Mouse (Mus musculus) midbrain, embryonic 14.5 days (tissue): ENCODE measurements at regions not wholly inside any gene's neighbourhood (a gene's known extent, or its start where the extent isn't known, plus 50 kb on each side); places are given as distances from the start of the nearest gene placed in this dataset.
"Not testable (repeated sequence)": the region's sequence is repeated elsewhere in the genome, so short reads cannot be mapped to it uniquely, and the experiment has no call there.

Experiments used
- ATAC-seq: fragments of 200-750 bp; cut with Nextera tagmentation; 2 replicates; pipeline ENCODE4 v1.8.0; 2017; ENCODE audit warnings: moderate number of reproducible peaks, moderate library complexity; ENCODE audit not compliant: low FRiP score, low TSS enrichment
- DNase-seq: peaks from one replicate; pipeline ENCODE4 v3.0.0-alpha.2; 2015
- H3K27ac ChIP-seq: fragments of 300-500 bp; sonication (generic); replicated peaks from 2 replicates; pipeline ENCODE4 v1.5.1; 2014; ENCODE audit warnings: mild to moderate bottlenecking, low read depth, low read length, moderate library complexity
- H3K27me3 ChIP-seq: fragments of 300-500 bp; sonication (generic); 2 replicates; pipeline ENCODE4 v1.6.1; 2014; ENCODE audit warnings: low read length, control low read depth, mixed read lengths; ENCODE audit not compliant: control insufficient read depth, insufficient read depth
- H3K36me3 ChIP-seq: fragments of 300-500 bp; sonication (generic); 2 replicates; pipeline ENCODE4 v1.6.1; 2014; ENCODE audit warnings: low read length, control low read depth; ENCODE audit not compliant: control insufficient read depth, insufficient read depth
- H3K4me1 ChIP-seq: fragments of 300-500 bp; sonication (generic); 2 replicates; pipeline ENCODE4 v1.6.1; 2014; ENCODE audit warnings: mild to moderate bottlenecking, antibody characterized with exemption, low read length, control low read depth; ENCODE audit not compliant: control insufficient read depth, insufficient read depth
- H3K4me2 ChIP-seq: fragments of 300-500 bp; sonication (generic); 2 replicates; pipeline ENCODE4 v1.6.1; 2014; ENCODE audit warnings: mild to moderate bottlenecking, low read length, moderate library complexity
- H3K4me3 ChIP-seq: fragments of 300-500 bp; sonication (generic); replicated peaks from 2 replicates; pipeline ENCODE4 v1.5.1; 2014; ENCODE audit warnings: low read depth, low read length
- H3K9ac ChIP-seq: fragments of 300-500 bp; sonication (generic); replicated peaks from 2 replicates; pipeline ENCODE4 v1.6.1; 2014; ENCODE audit warnings: mild to moderate bottlenecking, low read length, moderate library complexity
- H3K9me3 ChIP-seq: fragments of 300-500 bp; sonication (generic); 2 replicates; pipeline ENCODE4 v1.6.1; 2016; ENCODE audit warnings: low read length, control low read depth, mixed read lengths; ENCODE audit not compliant: control insufficient read depth
- WGBS: fragments of 180-500 bp; shearing (Covaris S2); extraction: QIAGEN DNeasy Blood & Tissue Kit; methylation state at CpG from one replicate; pipeline ENCODE4 v1.1.7; 2014; 5-methylcytosine and 5-hydroxymethylcytosine counted together

DNA sequence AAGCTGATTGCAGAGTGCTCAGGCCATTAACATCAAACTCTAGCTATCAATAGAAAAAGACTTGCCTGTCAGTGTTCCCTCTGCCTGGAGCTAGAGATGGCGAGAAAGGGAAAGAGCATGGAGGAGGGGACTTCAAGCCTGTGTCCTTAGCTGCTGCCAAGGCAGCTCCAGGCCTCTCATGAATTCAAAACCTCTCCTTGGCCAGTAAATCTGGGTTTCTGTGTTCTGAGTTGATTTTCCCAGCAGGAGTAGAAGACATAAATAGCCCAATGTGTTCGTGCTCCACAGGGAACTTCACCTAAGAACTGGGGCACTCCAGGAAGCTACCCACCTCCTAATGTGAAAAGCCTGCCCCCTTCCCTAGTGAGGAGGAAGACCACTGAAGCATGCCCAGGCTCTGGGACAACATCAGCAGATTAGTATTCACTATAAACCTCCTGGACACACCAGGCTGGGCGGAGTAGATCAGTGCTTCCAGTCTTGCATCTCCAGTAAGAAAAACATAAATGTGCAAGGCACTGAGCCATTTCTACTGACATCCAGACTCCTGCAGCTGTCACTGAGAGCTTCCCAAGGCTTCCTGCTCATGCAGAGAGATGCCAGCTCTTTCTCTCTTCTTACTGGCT is 433.9 kb downstream of the Tcerg1l start:
- no peak for ATAC-seq
- Histone ChIP-seq H3K27ac (no peak overlapping the region), H3K4me2 (no peak overlapping the region), H3K9me3 (no peaks in the 10 kb centered on the region), H3K36me3 (no peaks in the 10 kb centered on the region), H3K9ac (no peak overlapping the region), H3K27me3 (no peaks in the 10 kb centered on the region), H3K4me1 (no peaks in the 10 kb centered on the region), H3K4me3 (no peak overlapping the region)
- no peak for DNase-seq
- WGBS, result 32% methylated on average over 3 of the region's 3 CpGs

DNA sequence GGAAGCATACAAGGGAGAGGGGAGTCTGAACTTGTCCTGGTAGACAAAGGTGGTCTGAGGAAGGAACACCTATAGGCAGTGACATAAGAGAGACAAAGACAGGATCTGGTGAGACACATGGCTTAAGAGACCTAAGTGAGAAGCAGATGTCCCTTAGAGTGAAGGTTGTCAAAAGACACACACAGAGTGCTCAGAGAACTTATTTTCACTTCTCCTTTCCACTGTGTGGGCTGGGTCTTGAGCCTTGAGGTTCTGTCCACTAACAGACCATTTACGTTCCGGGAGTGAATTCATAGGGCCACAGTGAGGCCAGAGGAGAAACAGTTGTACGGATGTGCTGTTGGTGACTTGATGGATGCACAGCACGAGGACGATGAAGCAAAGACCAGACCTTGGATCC is 422.8 kb downstream of the Tcerg1l start:
- H3K9ac ChIP-seq, result no peak overlapping the region
- H3K27me3 ChIP-seq, result no peaks in the 10 kb centered on the region
- no peaks in the 10 kb centered on the region for H3K36me3 ChIP-seq
- DNase-seq, result no peak
- H3K4me1 ChIP-seq, result no peaks in the 10 kb centered on the region
- WGBS, result 95% methylated on average over 5 of the region's 5 CpGs
- ATAC-seq, result no peak
- H3K27ac ChIP-seq, result no peak overlapping the region
- no peak overlapping the region for H3K4me3 ChIP-seq
- H3K9me3 ChIP-seq, result no peaks in the 10 kb centered on the region
- no peak overlapping the region for H3K4me2 ChIP-seq

DNA sequence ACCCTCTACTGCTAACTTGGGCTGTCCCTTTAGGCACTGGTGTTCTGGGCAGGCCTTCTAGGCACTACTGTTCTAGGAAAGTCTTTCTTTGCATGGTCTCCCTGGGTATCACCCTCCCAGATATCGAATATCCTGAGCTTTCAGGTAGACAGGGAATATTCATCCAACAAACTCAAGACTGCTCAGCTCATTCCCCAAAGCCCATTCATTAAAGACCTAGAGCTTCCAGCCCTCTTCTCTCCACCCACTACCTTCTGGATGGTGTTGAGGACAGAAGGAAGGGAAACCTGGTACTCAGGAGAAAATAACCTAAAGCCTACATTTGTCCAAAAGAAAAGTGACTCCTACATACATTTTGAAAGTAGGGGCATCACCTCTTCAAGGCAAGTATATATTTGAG is 420.0 kb downstream of the Tcerg1l start:
- Histone ChIP-seq H3K9me3 (no peaks in the 10 kb centered on the region), H3K27ac (no peak overlapping the region), H3K9ac (no peak overlapping the region), H3K4me2 (no peak overlapping the region), H3K36me3 (no peaks in the 10 kb centered on the region), H3K4me3 (no peak overlapping the region), H3K27me3 (no peaks in the 10 kb centered on the region), H3K4me1 (no peaks in the 10 kb centered on the region)
- no peak for ATAC-seq
- DNase-seq, result no peak
- WGBS, result 71% methylated on average over 1 of the region's 1 CpGs

GRCm38 (mm10) chr7:137979361-137979760 is 418.2 kb downstream of the Tcerg1l start:
- H3K9ac ChIP-seq, result no peak overlapping the region
- H3K27ac ChIP-seq, result no peak overlapping the region
- H3K4me1 ChIP-seq, result no peaks in the 10 kb centered on the region
- no peak overlapping the region for H3K4me2 ChIP-seq
- no peaks in the 10 kb centered on the region for H3K36me3 ChIP-seq
- no peak for DNase-seq
- ATAC-seq, result no peak
- no peak overlapping the region for H3K4me3 ChIP-seq
- H3K27me3 ChIP-seq, result no peaks in the 10 kb centered on the region
- 93% methylated on average over 4 of the region's 4 CpGs for WGBS
- H3K9me3 ChIP-seq, result no peaks in the 10 kb centered on the region

GRCm38 (mm10) chr7:138005806-138006205 is 391.7 kb downstream of the Tcerg1l start:
- no peaks in the 10 kb centered on the region for H3K9me3 ChIP-seq
- no peak overlapping the region for H3K9ac ChIP-seq
- H3K4me3 ChIP-seq, result no peak overlapping the region
- H3K4me2 ChIP-seq, result no peak overlapping the region
- H3K27me3 ChIP-seq, result no peaks in the 10 kb centered on the region
- ATAC-seq (no peak), DNase-seq (no peak)
- no peak overlapping the region for H3K27ac ChIP-seq
- no peaks in the 10 kb centered on the region for H3K36me3 ChIP-seq
- H3K4me1 ChIP-seq, result peaks cover 8% of the 10 kb centered on the region; the same call in 1 of the 2 replicates
- WGBS, result 31% methylated on average over 3 of the region's 3 CpGs

DNA sequence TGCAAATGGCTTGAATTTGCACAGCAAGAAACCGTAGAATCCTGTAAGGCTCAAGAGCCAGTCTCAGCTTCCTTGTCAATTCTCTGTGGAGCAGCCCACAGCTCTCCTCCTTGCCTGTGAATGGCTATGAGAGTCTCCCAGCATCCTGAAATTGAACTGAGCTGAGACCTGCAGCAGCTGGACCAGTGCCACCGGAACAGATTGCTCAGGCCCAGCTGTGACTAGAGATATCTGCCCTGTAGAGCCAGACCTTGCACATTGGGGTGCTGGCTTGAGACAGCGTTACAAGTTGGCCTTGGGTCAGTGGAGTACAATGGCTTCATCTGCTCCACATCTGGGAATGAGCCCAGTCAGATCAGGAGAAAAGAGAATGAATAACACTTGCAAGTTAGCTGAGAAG is 390.6 kb downstream of the Tcerg1l start:
- H3K27me3 ChIP-seq, result no peaks in the 10 kb centered on the region
- H3K27ac ChIP-seq, result no peak overlapping the region
- H3K9ac ChIP-seq, result no peak overlapping the region
- H3K4me1 ChIP-seq, result peaks cover 8% of the 10 kb centered on the region; the same call in 1 of the 2 replicates
- no peak overlapping the region for H3K4me3 ChIP-seq
- 59% methylated on average over 3 of the region's 3 CpGs for WGBS
- H3K4me2 ChIP-seq, result no peak overlapping the region
- ATAC-seq (no peak), DNase-seq (peak; percentile 44)
- no peaks in the 10 kb centered on the region for H3K36me3 ChIP-seq
- no peaks in the 10 kb centered on the region for H3K9me3 ChIP-seq

DNA sequence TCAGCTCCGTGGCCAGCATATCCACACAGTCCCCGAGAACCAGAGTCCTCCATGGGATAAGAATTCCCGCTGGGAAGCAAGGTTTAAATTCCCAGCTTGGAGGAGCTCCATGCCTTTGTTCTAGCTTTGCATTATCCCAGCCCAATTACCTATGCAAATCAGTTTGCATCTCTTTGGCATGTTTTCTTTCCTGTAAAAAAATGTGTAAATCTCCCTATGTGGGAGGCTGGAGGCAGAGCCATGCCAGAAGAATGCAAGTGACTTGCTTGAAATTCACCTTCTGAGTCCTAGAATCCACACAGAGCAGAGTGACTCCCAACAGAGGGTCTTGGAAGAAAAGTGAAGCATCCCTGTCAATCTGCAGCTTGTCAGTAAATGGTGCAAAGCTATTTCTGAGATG is 388.9 kb downstream of the Tcerg1l start:
- no peaks in the 10 kb centered on the region for H3K36me3 ChIP-seq
- 31% methylated on average over 3 of the region's 3 CpGs for WGBS
- ATAC-seq, result no peak
- no peak overlapping the region for H3K4me2 ChIP-seq
- no peaks in the 10 kb centered on the region for H3K9me3 ChIP-seq
- no peaks in the 10 kb centered on the region for H3K27me3 ChIP-seq
- H3K4me3 ChIP-seq, result no peak overlapping the region
- no peak overlapping the region for H3K9ac ChIP-seq
- H3K4me1 ChIP-seq, result peaks cover 8% of the 10 kb centered on the region; the same call in 1 of the 2 replicates
- DNase-seq, result peak; percentile 18
- H3K27ac ChIP-seq, result no peak overlapping the region

DNA sequence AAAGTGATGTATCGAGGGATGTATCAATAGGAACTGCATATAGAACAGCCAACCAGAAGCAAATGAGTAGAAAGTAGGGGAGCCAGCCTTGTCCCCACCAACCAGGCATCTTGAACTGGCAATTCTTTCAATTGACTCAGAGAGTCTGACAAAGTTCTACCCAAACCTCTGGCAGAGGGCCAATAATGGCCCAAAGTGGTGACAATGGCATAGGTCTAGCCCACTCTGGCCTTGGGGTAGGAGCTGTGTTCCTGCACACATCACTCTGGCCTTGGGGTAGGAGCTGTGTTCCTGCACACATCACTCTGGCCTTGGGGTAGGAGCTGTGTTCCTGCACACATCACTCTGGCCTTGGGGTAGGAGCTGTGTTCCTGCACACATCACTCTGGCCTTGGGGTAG is 373.5 kb downstream of the Tcerg1l start:
- ATAC-seq, H3K9me3 ChIP-seq, H3K27ac ChIP-seq, H3K4me2 ChIP-seq, DNase-seq, H3K27me3 ChIP-seq, H3K9ac ChIP-seq, H3K36me3 ChIP-seq, H3K4me1 ChIP-seq, H3K4me3 ChIP-seq: not testable (repeated sequence)
- WGBS, result 87% methylated on average over 1 of the region's 1 CpGs

- ATAC-seq (no peak), DNase-seq (no peak)
- no peaks in the 10 kb centered on the region for H3K9me3 ChIP-seq
- no peak overlapping the region for H3K4me2 ChIP-seq
- no peak overlapping the region for H3K27ac ChIP-seq
- H3K9ac ChIP-seq, result no peak overlapping the region
- H3K36me3 ChIP-seq, result no peaks in the 10 kb centered on the region
- H3K27me3 ChIP-seq, result no peaks in the 10 kb centered on the region
- WGBS, result 68% methylated on average over 2 of the region's 2 CpGs
- H3K4me1 ChIP-seq, result no peaks in the 10 kb centered on the region
- H3K4me3 ChIP-seq, result no peak overlapping the region
Measured at GRCm38 (mm10) chr7:138051696-138052095, 345.8 kb downstream of the Tcerg1l start.
